Mouse (Mus musculus): Measurements from ENCODE around the gene Ranbp17.

Gene Ranbp17

GRCm38 (mm10) chr11:33404651-33405050, 108.9 kb downstream of the Ranbp17 start:
- no peak for DNase-seq (ENCODE audit: low read depth, low spot score)

- no peak for DNase-seq (ENCODE audit: low read depth, low spot score)
Observed at GRCm38 (mm10) chr11:33399346-33399745, 114.2 kb downstream of the Ranbp17 start.

GRCm38 (mm10) chr11:33398701-33399100, 114.8 kb downstream of the Ranbp17 start:
- no peak for DNase-seq (ENCODE audit: low read depth, low spot score)

GRCm38 (mm10) chr11:33396275-33396674, 117.3 kb downstream of the Ranbp17 start:
- DNase-seq (ENCODE audit: low read depth, low spot score), result no peak

GRCm38 (mm10) chr11:33394093-33394492, 119.5 kb downstream of the Ranbp17 start:
- no peak for DNase-seq (ENCODE audit: low read depth, low spot score)

- DNase-seq (ENCODE audit: low read depth, low spot score), result no peak
Observed at GRCm38 (mm10) chr11:33388685-33389084, 124.9 kb downstream of the Ranbp17 start.

- no peak for DNase-seq (ENCODE audit: low read depth, low spot score)
Observed at GRCm38 (mm10) chr11:33361867-33362266, 151.7 kb downstream of the Ranbp17 start.

- no peak for DNase-seq (ENCODE audit: low read depth, low spot score)
Observed at GRCm38 (mm10) chr11:33349269-33349668, 164.3 kb downstream of the Ranbp17 start.

GRCm38 (mm10) chr11:33342061-33342460, 171.5 kb downstream of the Ranbp17 start:
- DNase-seq (ENCODE audit: low read depth, low spot score), result no peak

- no peak for DNase-seq (ENCODE audit: low read depth, low spot score)
Observed at GRCm38 (mm10) chr11:33336552-33337121, 176.9 kb downstream of the Ranbp17 start.

- no peak for DNase-seq (ENCODE audit: low read depth, low spot score)
Observed at GRCm38 (mm10) chr11:33335616-33336015, 177.9 kb downstream of the Ranbp17 start.

- DNase-seq (ENCODE audit: low read depth, low spot score), result no peak
Observed at GRCm38 (mm10) chr11:33332137-33332536, 181.4 kb downstream of the Ranbp17 start.

- DNase-seq (ENCODE audit: low read depth, low spot score), result no peak
Observed at GRCm38 (mm10) chr11:33319006-33319611, 194.4 kb downstream of the Ranbp17 start.

- DNase-seq (ENCODE audit: low read depth, low spot score), result no peak
Observed at GRCm38 (mm10) chr11:33309566-33309965, 204.0 kb downstream of the Ranbp17 start.

GRCm38 (mm10) chr11:33300859-33301258, 212.7 kb downstream of the Ranbp17 start:
- no peak for DNase-seq (ENCODE audit: low read depth, low spot score)

GRCm38 (mm10) chr11:33299371-33299770, 214.2 kb downstream of the Ranbp17 start:
- DNase-seq (ENCODE audit: low read depth, low spot score), result no peak

GRCm38 (mm10) chr11:33297121-33297520, 216.4 kb downstream of the Ranbp17 start:
- DNase-seq (ENCODE audit: low read depth, low spot score), result no peak

GRCm38 (mm10) chr11:33295422-33295821, 218.1 kb downstream of the Ranbp17 start:
- DNase-seq (ENCODE audit: low read depth, low spot score), result no peak

- DNase-seq (ENCODE audit: low read depth, low spot score), result no peak
Observed at GRCm38 (mm10) chr11:33294063-33294462, 219.5 kb downstream of the Ranbp17 start.

GRCm38 (mm10) chr11:33278571-33278970, 235.0 kb downstream of the Ranbp17 start:
- no peak for DNase-seq (ENCODE audit: low read depth, low spot score)

- no peak for DNase-seq (ENCODE audit: low read depth, low spot score)
Observed at GRCm38 (mm10) chr11:33276637-33277036, 236.9 kb downstream of the Ranbp17 start, which contains the start of gene Gm12117. TSS of gene Gm12117 (minus strand) at chr11:33276737.

- DNase-seq (ENCODE audit: low read depth, low spot score), result no peak
Observed at GRCm38 (mm10) chr11:33274816-33275215, 238.7 kb downstream of the Ranbp17 start.

- DNase-seq (ENCODE audit: low read depth, low spot score), result no peak
Observed at GRCm38 (mm10) chr11:33274294-33274693, 239.3 kb downstream of the Ranbp17 start.

GRCm38 (mm10) chr11:33240295-33240694, 273.3 kb downstream of the Ranbp17 start:
- DNase-seq (ENCODE audit: low read depth, low spot score), result no peak
